Mouse (Mus musculus): ENCODE measurements around the gene Atf7. TPM values are rescaled to one million over a fixed set of nuclear protein-coding genes. Genes with fewer than 3 reads are reported as not detected.

The Atf7 gene
- polyA plus RNA-seq, 1 experiment from 2014 or later, result 22.0 TPM

DNA sequence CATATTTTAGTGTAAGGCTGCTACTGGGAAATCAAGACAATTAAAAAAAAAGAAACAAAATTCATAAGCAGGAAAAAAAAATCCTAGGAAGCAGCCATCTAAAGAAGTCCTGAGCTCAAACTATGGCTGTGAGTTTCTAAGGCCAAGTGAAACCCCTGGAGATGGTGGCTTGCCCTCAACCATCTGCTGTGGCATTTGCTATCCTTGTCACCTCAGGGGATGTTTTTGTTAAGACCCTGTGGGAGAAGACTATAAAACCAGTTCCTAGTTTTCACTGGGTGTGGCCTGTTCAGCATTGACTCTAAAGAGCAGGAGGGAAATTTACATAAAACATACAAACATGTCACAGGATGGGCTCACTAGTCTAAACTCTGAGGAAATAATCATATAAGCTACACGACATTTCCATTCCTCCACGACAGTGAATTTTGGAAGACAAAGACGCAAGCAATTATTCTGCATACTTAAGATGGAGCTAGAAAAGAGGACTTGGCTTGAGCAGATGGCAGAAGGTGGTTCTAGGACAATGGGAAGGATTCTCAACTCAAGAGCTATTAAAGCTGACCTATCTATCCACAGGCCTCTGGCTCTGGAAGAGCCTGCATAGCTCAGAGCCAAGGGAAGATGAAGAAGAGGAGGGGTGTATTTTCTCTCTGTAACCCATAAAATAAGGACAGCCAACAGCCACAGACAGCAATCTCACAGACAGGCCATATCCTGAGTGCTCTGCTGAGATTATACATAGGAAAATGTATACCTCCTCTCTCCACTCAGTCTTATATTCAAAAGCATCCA, 93.0 kb downstream of the Atf7 start:
- 90% methylated on average over 3 of the region's 3 CpGs for WGBS
- Histone ChIP-seq H3K4me1 (no peaks in the 10 kb centered on the region), H3K9me3 (no peaks in the 10 kb centered on the region)

GRCm38 (mm10) chr15:102531586-102531985, 93.7 kb downstream of the Atf7 start:
- Histone ChIP-seq H3K4me1 (no peaks in the 10 kb centered on the region), H3K27me3 (replicated peaks) (no peaks in the 10 kb centered on the region), H3K36me3 (peaks cover 48% of the 10 kb centered on the region), H3K9ac (no peak overlapping the region), H3K4me3 (no peak overlapping the region), H3K27ac (no peak overlapping the region), H3K9me3 (no peaks in the 10 kb centered on the region), H3K4me2 (replicated peaks) (no peak overlapping the region)
- ATAC-seq (ENCODE audit: low FRiP score, low read depth), result no peak
- 70% methylated on average over 4 of the region's 4 CpGs for WGBS

More for the DNA sequence above, 93.0 kb downstream of the Atf7 start:
- no peaks in the 10 kb centered on the region for H3K27me3 ChIP-seq (replicated peaks)
- H3K4me2 ChIP-seq (replicated peaks), result no peak overlapping the region
- H3K36me3 ChIP-seq, result peaks cover 53% of the 10 kb centered on the region
- no peak overlapping the region for H3K9ac ChIP-seq
- H3K4me3 ChIP-seq, result no peak overlapping the region
- no peak overlapping the region for H3K27ac ChIP-seq
- no peak for ATAC-seq (ENCODE audit: low FRiP score, low read depth)

- no peak overlapping the region for H3K27ac ChIP-seq
- no peaks in the 10 kb centered on the region for H3K27me3 ChIP-seq (replicated peaks)
- H3K4me2 ChIP-seq (replicated peaks), result no peak overlapping the region
- ATAC-seq (ENCODE audit: low FRiP score, low read depth), result no peak
- 85% methylated on average over 4 of the region's 4 CpGs for WGBS
- H3K9ac ChIP-seq, result no peak overlapping the region
- H3K4me1 ChIP-seq, result no peaks in the 10 kb centered on the region
- no peak overlapping the region for H3K4me3 ChIP-seq
- no peaks in the 10 kb centered on the region for H3K9me3 ChIP-seq
- H3K36me3 ChIP-seq, result peaks cover 45% of the 10 kb centered on the region
These were observed 94.7 kb downstream of the Atf7 start for GRCm38 (mm10) chr15:102530566-102530965.

DNA sequence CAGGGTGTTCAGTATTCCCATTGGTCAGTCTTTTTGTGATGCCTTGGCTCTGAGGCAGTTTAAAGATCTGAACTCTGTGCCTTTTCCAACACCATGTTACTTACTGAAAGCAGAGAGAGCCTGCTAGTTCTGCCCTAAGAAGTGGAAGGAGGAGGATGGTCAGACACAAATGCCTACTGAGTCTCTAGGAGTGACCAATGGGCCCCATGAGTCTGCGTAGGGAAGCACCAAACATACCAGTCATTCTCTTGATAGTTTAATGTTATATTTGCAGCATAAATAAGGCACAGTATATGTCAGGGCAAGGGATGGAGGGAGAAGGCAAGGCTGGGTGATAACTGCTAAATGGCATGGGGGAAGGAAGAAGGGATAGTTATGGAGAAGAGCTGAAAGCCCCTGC, 96.9 kb downstream of the Atf7 start:
- WGBS, result 97% methylated on average over 1 of the region's 1 CpGs

GRCm38 (mm10) chr15:102527936-102528335, 97.3 kb downstream of the Atf7 start:
- Histone ChIP-seq H3K9ac (no peak overlapping the region), H3K4me1 (peaks cover 13% of the 10 kb centered on the region; the same call in 1 of the 2 replicates), H3K4me2 (replicated peaks) (no peak overlapping the region), H3K36me3 (peaks cover 37% of the 10 kb centered on the region), H3K27ac (no peak overlapping the region), H3K9me3 (no peaks in the 10 kb centered on the region), H3K4me3 (no peak overlapping the region), H3K27me3 (replicated peaks) (no peaks in the 10 kb centered on the region)
- ATAC-seq (ENCODE audit: low FRiP score, low read depth), result no peak
- 73% methylated on average over 3 of the region's 3 CpGs for WGBS

More for the DNA sequence above, 96.9 kb downstream of the Atf7 start:
- Histone ChIP-seq H3K4me2 (replicated peaks) (no peak overlapping the region), H3K27ac (no peak overlapping the region), H3K4me1 (peaks cover 13% of the 10 kb centered on the region; the same call in 1 of the 2 replicates), H3K9ac (no peak overlapping the region), H3K27me3 (replicated peaks) (no peaks in the 10 kb centered on the region), H3K36me3 (peaks cover 42% of the 10 kb centered on the region), H3K9me3 (no peaks in the 10 kb centered on the region), H3K4me3 (no peak overlapping the region)
- no peak for ATAC-seq (ENCODE audit: low FRiP score, low read depth)

DNA sequence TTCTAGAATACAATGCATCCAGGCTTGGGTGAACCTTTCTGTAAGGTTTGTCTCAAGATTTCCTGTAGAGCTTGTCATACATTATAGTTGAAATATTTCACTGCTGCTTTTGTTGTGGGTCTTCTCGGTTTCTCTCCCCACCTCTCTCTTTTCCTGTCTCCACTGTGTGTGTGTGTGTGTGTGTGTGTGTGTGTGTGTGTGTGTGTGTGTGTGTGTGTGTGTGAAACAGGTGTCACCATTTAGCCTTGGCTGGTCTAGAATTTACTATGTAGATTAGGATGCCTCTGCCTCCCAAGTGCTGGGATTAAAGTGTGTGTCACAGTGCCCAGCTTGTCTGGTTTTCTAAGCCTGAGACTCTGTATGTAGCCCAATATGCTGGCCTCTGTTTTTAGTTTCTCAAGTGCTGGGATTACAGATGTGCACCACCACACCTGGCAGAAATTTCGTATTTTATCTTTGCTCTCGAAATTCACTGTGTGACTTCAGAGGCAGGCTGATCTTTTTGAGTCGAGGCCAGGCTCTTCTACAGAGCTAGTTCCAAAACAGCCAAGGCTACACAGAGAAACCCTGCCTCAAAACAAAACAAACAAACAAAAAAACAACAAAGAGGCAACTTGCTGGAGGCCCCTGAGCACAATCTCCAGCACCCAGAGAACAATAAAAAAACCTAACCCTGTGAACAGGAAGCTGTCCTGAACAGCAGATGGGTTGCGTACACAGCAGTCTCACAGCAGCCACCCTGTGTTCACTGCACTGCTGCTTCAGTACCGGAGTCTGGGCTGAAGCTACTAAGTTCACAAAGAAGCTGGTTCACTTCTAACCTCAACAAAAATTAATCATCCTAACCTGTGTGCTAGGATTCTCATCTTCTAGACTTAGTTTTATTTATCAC, 98.9 kb downstream of the Atf7 start:
- Histone ChIP-seq H3K27ac (no peak overlapping the region), H3K9me3 (no peaks in the 10 kb centered on the region), H3K27me3 (replicated peaks) (no peaks in the 10 kb centered on the region), H3K4me1 (peaks cover 13% of the 10 kb centered on the region; the same call in 1 of the 2 replicates), H3K4me3 (no peak overlapping the region), H3K9ac (no peak overlapping the region), H3K4me2 (replicated peaks) (no peak overlapping the region), H3K36me3 (peaks cover 44% of the 10 kb centered on the region)
- 86% methylated on average over 6 of the region's 6 CpGs for WGBS
- no peak for ATAC-seq (ENCODE audit: low FRiP score, low read depth)

- no peaks in the 10 kb centered on the region for H3K9me3 ChIP-seq
- H3K27me3 ChIP-seq (replicated peaks), result no peaks in the 10 kb centered on the region
- 7% methylated on average over 3 of the region's 3 CpGs for WGBS
- H3K36me3 ChIP-seq, result peaks cover 49% of the 10 kb centered on the region
- H3K27ac ChIP-seq, result no peak within 1 kb of the TSS
- H3K4me3 ChIP-seq, result no peak within 1 kb of the TSS
- no peak for ATAC-seq (ENCODE audit: low FRiP score, low read depth)
- no peak within 1 kb of the TSS for H3K9ac ChIP-seq
- peaks cover 13% of the 10 kb centered on the region; the same call in 1 of the 2 replicates for H3K4me1 ChIP-seq
- no peak within 1 kb of the TSS for H3K4me2 ChIP-seq (replicated peaks)
These were observed 100.3 kb downstream of the Atf7 start, which contains the start of gene Npff for GRCm38 (mm10) chr15:102524892-102525485. Gene Npff (minus strand): TSS chr15:102524942.

GRCm38 (mm10) chr15:102521480-102521879, 103.8 kb downstream of the Atf7 start:
- 84% methylated on average over 4 of the region's 4 CpGs for WGBS

GRCm38 (mm10) chr15:102520416-102520815, 104.8 kb downstream of the Atf7 start:
- Histone ChIP-seq H3K27ac (no peak overlapping the region), H3K36me3 (peaks cover 28% of the 10 kb centered on the region), H3K4me1 (peaks cover 36% of the 10 kb centered on the region), H3K9ac (no peak overlapping the region), H3K4me3 (no peak overlapping the region), H3K9me3 (no peaks in the 10 kb centered on the region), H3K27me3 (replicated peaks) (no peaks in the 10 kb centered on the region), H3K4me2 (replicated peaks) (no peak overlapping the region)
- no peak for ATAC-seq (ENCODE audit: low FRiP score, low read depth)
- WGBS, result 81% methylated on average over 4 of the region's 4 CpGs

More at GRCm38 (mm10) chr15:102521480-102521879, 103.8 kb downstream of the Atf7 start:
- Histone ChIP-seq H3K9me3 (no peaks in the 10 kb centered on the region), H3K4me1 (peaks cover 26% of the 10 kb centered on the region), H3K9ac (no peak overlapping the region), H3K4me2 (replicated peaks) (no peak overlapping the region), H3K27me3 (replicated peaks) (no peaks in the 10 kb centered on the region), H3K4me3 (no peak overlapping the region), H3K27ac (no peak overlapping the region), H3K36me3 (peaks cover 28% of the 10 kb centered on the region)
- ATAC-seq (ENCODE audit: low FRiP score, low read depth), result no peak

- Histone ChIP-seq H3K36me3 (peaks cover 28% of the 10 kb centered on the region), H3K4me2 (replicated peaks) (peak overlapping the region; percentile 85), H3K9ac (peak overlapping the region; percentile 76), H3K4me1 (peaks cover 39% of the 10 kb centered on the region), H3K9me3 (no peaks in the 10 kb centered on the region), H3K27ac (no peak overlapping the region), H3K4me3 (peak overlapping the region; percentile 66), H3K27me3 (replicated peaks) (no peaks in the 10 kb centered on the region)
- 68% methylated on average over 17 of the region's 17 CpGs for WGBS
- no peak for ATAC-seq (ENCODE audit: low FRiP score, low read depth)
These were observed 105.8 kb downstream of the Atf7 start for GRCm38 (mm10) chr15:102519211-102520141.

DNA sequence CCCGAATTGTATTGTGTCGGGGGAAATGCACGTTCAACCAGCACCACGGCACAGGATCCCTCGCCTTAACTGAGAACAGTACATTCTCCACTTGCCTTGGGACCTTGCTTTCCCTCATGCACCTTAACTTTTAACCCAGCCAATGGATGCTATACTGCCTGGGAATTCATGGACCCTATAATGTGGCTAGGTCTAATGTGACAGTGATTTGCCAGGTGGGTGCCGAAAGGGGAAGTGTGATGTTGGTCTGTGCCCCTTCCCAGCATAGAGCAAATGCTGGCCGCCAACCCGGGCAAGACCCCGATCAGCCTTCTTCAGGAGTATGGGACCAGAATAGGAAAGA, 106.4 kb downstream of the Atf7 start:
- Histone ChIP-seq H3K4me1 (peaks cover 32% of the 10 kb centered on the region), H3K27ac (peak overlapping the region; percentile 95), H3K4me2 (replicated peaks) (peak overlapping the region; percentile 85), H3K27me3 (replicated peaks) (no peaks in the 10 kb centered on the region), H3K9ac (peak overlapping the region; percentile 76), H3K4me3 (peak overlapping the region; percentile 66), H3K36me3 (peaks cover 24% of the 10 kb centered on the region), H3K9me3 (no peaks in the 10 kb centered on the region)
- ATAC-seq (ENCODE audit: low FRiP score, low read depth), result no peak
- 19% methylated on average over 9 of the region's 9 CpGs for WGBS

Measured in neural tube, embryonic 12.5 days (tissue).